Mouse (Mus musculus): ENCODE measurements around the gene Plxdc1. TPM values are rescaled to one million over a fixed set of nuclear protein-coding genes. Genes with fewer than 3 reads are reported as not detected.

The Plxdc1 gene
- polyA plus RNA-seq, 1 experiment from 2014 or later = 1.7 TPM

GRCm38 (mm10) chr11:98026570-98027296 is 40.5 kb upstream of the Plxdc1 start, which contains the start of gene Rpl19:
Gene Rpl19 (plus strand): TSS chr11:98026710.
- WGBS = under 1% methylated on average over 69 of the region's 69 CpGs
- no peaks in the 10 kb centered on the region for H3K27me3 ChIP-seq (ENCODE audit: control insufficient read depth, insufficient read depth, low read length)
- peak within 1 kb of the TSS; percentile 100 for H3K4me3 ChIP-seq (ENCODE audit: low read length)
- H3K4me2 ChIP-seq (replicated peaks; ENCODE audit: low read depth, low read length) = peak within 1 kb of the TSS; percentile 72
- H3K27ac ChIP-seq (ENCODE audit: low read depth, low read length) = peak within 1 kb of the TSS; percentile 74
- peak within 1 kb of the TSS; percentile 100 for H3K9ac ChIP-seq (ENCODE audit: low read depth, low read length)
- peaks cover 35% of the 10 kb centered on the region for H3K36me3 ChIP-seq (ENCODE audit: control insufficient read depth, insufficient read depth, low read length)
- ATAC-seq (ENCODE audit: low FRiP score, low TSS enrichment) = peak; percentile 70
- H3K9me3 ChIP-seq (ENCODE audit: control insufficient read depth, low read length) = no peaks in the 10 kb centered on the region
- H3K4me1 ChIP-seq (ENCODE audit: control insufficient read depth, insufficient read depth, low read length) = peaks cover 12% of the 10 kb centered on the region

- Histone ChIP-seq H3K36me3 (ENCODE audit: control insufficient read depth, insufficient read depth, low read length) (peaks cover 33% of the 10 kb centered on the region), H3K9ac (ENCODE audit: low read depth, low read length) (peak overlapping the region; percentile 100), H3K4me3 (ENCODE audit: low read length) (peak overlapping the region; percentile 100), H3K27ac (ENCODE audit: low read depth, low read length) (peak overlapping the region; percentile 74), H3K4me2 (replicated peaks; ENCODE audit: low read depth, low read length) (peak overlapping the region; percentile 72), H3K9me3 (ENCODE audit: control insufficient read depth, low read length) (no peaks in the 10 kb centered on the region), H3K4me1 (ENCODE audit: control insufficient read depth, insufficient read depth, low read length) (peaks cover 17% of the 10 kb centered on the region), H3K27me3 (ENCODE audit: control insufficient read depth, insufficient read depth, low read length) (no peaks in the 10 kb centered on the region)
- no peak for ATAC-seq (ENCODE audit: low FRiP score, low TSS enrichment)
- WGBS = 5% methylated on average over 15 of the region's 15 CpGs
These were observed 40.0 kb upstream of the Plxdc1 start for GRCm38 (mm10) chr11:98026248-98026569.

- peaks cover 16% of the 10 kb centered on the region for H3K36me3 ChIP-seq (ENCODE audit: control insufficient read depth, insufficient read depth, low read length)
- H3K4me1 ChIP-seq (ENCODE audit: control insufficient read depth, insufficient read depth, low read length) = peaks cover 34% of the 10 kb centered on the region
- ATAC-seq (ENCODE audit: low FRiP score, low TSS enrichment) = no peak
- WGBS = 78% methylated on average over 3 of the region's 3 CpGs
- no peaks in the 10 kb centered on the region for H3K9me3 ChIP-seq (ENCODE audit: control insufficient read depth, low read length)
- no peak overlapping the region for H3K27ac ChIP-seq (ENCODE audit: low read depth, low read length)
- no peak overlapping the region for H3K4me2 ChIP-seq (replicated peaks; ENCODE audit: low read depth, low read length)
- H3K9ac ChIP-seq (ENCODE audit: low read depth, low read length) = no peak overlapping the region
- no peaks in the 10 kb centered on the region for H3K27me3 ChIP-seq (ENCODE audit: control insufficient read depth, insufficient read depth, low read length)
- no peak overlapping the region for H3K4me3 ChIP-seq (ENCODE audit: low read length)
These were observed 38.3 kb upstream of the Plxdc1 start for GRCm38 (mm10) chr11:98024516-98024915.

DNA sequence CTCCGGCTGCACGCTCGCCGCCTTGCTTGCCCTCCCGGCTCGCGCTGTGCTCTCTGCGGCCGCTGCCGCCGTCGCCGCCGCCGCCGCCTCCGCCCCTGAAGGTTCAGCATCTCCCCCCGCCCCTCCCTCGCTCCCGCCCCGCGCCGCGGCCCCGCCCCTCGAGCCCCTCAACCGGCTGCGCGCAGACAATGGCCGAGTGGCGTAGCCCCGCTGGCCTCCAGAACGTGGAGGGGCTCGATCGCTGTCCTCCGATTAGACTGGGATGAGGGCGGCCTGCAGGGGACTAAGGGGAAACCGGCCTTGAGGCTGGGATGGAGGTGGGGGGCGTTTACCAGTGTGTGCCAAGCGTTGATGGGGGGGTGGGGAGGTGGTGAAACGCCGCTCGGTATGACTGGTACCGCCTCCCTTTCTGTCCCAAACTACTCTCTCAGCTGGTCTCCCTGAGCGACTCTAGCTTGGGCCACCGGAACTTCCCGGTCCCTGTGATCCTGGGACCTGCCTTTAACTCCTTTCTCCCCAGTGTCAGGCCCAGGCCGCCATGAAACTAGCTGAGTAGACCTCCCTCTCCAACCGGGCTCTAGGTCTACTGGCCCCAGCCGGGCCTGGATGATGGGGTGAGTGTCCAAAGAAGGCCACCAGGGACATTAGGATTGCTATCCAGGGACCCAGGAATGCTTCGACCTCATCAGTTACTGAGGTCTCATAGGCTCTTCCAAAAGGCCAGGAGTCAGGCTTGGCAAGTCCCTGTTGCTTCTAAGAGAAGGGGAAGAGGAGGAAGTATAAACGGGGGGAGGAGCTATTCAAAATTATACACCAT is 36.5 kb upstream of the Plxdc1 start, which contains the start of gene Cacnb1:
Gene Cacnb1 (minus strand): TSS at position 480 of the 817 bp plus-strand sequence.
- WGBS = under 1% methylated on average over 45 of the region's 52 CpGs
- Histone ChIP-seq H3K36me3 (ENCODE audit: control insufficient read depth, insufficient read depth, low read length) (no peaks in the 10 kb centered on the region; the same call in 1 of the 2 replicates), H3K27ac (ENCODE audit: low read depth, low read length) (peak within 1 kb of the TSS; percentile 95), H3K9me3 (ENCODE audit: control insufficient read depth, low read length) (no peaks in the 10 kb centered on the region), H3K27me3 (ENCODE audit: control insufficient read depth, insufficient read depth, low read length) (no peaks in the 10 kb centered on the region), H3K9ac (ENCODE audit: low read depth, low read length) (peak within 1 kb of the TSS; percentile 81), H3K4me1 (ENCODE audit: control insufficient read depth, insufficient read depth, low read length) (peaks cover 41% of the 10 kb centered on the region), H3K4me3 (ENCODE audit: low read length) (peak within 1 kb of the TSS; percentile 69), H3K4me2 (replicated peaks; ENCODE audit: low read depth, low read length) (peak within 1 kb of the TSS; percentile 71)
- ATAC-seq (ENCODE audit: low FRiP score, low TSS enrichment) = peak; percentile 47

DNA sequence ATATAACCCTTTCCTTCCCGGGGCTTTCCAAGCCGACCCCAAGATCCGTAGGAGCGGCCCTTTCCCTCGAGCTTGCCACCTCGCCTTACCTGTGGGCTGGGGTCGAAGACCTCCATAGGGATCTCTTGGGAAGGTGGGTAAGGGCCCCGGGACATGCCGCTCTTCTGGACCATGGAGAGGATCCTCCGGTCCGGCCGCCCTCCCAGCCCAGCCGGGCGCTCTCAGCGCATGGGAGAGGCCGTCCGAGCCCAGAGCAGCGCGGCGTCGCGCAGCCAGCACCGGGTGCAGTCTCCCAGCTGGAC is 36.0 kb upstream of the Plxdc1 start:
- Histone ChIP-seq H3K4me3 (ENCODE audit: low read length) (peak overlapping the region; percentile 69), H3K27ac (ENCODE audit: low read depth, low read length) (peak overlapping the region; percentile 95), H3K9ac (ENCODE audit: low read depth, low read length) (peak overlapping the region; percentile 81), H3K27me3 (ENCODE audit: control insufficient read depth, insufficient read depth, low read length) (no peaks in the 10 kb centered on the region), H3K36me3 (ENCODE audit: control insufficient read depth, insufficient read depth, low read length) (peaks cover 5% of the 10 kb centered on the region), H3K9me3 (ENCODE audit: control insufficient read depth, low read length) (no peaks in the 10 kb centered on the region), H3K4me2 (replicated peaks; ENCODE audit: low read depth, low read length) (peak overlapping the region; percentile 71), H3K4me1 (ENCODE audit: control insufficient read depth, insufficient read depth, low read length) (peaks cover 41% of the 10 kb centered on the region)
- WGBS = under 1% methylated on average over 22 of the region's 23 CpGs
- peak; percentile 40; the same call in 1 of the 2 replicates for ATAC-seq (ENCODE audit: low FRiP score, low TSS enrichment)

DNA sequence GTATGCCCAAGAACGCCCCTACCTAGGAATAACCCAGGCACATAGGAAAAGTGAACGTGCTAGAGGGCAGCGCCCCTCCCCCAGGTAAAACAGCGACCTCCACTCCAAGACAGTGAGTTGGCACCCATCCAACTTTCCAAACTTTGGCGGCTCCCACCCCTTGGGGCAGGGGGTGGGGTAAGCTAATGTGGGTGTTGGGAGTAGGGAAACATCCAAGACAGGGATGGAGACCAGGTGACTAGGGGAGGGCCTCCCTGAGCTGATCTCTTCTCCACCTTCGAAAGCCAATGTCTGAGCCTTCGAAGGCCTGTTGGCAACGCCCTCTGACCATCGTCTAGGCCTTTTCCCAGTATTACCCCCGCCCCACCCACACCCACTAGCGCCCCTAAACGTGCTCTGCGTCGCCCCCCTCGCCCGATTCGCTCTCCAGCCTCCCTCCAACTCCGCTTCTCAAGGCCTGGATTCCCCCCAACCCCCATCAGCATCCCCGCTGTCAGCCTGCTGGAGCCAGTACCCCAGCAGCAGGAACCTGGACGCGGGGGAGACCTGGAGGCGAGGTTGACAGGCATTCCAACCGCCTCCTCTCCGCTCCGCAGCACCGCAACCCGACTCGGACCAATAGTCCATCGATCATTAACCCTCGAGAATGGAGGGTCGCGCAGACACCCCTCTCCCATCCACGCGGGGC is 35.5 kb upstream of the Plxdc1 start:
- Histone ChIP-seq H3K4me1 (ENCODE audit: control insufficient read depth, insufficient read depth, low read length) (peaks cover 41% of the 10 kb centered on the region), H3K9me3 (ENCODE audit: control insufficient read depth, low read length) (no peaks in the 10 kb centered on the region), H3K9ac (ENCODE audit: low read depth, low read length) (peak overlapping the region; percentile 81), H3K27ac (ENCODE audit: low read depth, low read length) (peak overlapping the region; percentile 95), H3K4me2 (replicated peaks; ENCODE audit: low read depth, low read length) (peak overlapping the region; percentile 71), H3K27me3 (ENCODE audit: control insufficient read depth, insufficient read depth, low read length) (no peaks in the 10 kb centered on the region), H3K4me3 (ENCODE audit: low read length) (peak overlapping the region; percentile 69), H3K36me3 (ENCODE audit: control insufficient read depth, insufficient read depth, low read length) (peaks cover 8% of the 10 kb centered on the region)
- WGBS = 3% methylated on average over 33 of the region's 34 CpGs
- peak; percentile 33 for ATAC-seq (ENCODE audit: low FRiP score, low TSS enrichment)

GRCm38 (mm10) chr11:98021118-98021517 is 34.9 kb upstream of the Plxdc1 start:
- Histone ChIP-seq H3K9me3 (ENCODE audit: control insufficient read depth, low read length) (no peaks in the 10 kb centered on the region), H3K27ac (ENCODE audit: low read depth, low read length) (no peak overlapping the region; the same call in 1 of the 2 replicates), H3K4me2 (replicated peaks; ENCODE audit: low read depth, low read length) (peak overlapping the region; percentile 71), H3K4me1 (ENCODE audit: control insufficient read depth, insufficient read depth, low read length) (peaks cover 41% of the 10 kb centered on the region), H3K27me3 (ENCODE audit: control insufficient read depth, insufficient read depth, low read length) (no peaks in the 10 kb centered on the region), H3K9ac (ENCODE audit: low read depth, low read length) (peak overlapping the region; percentile 81; the same call in 1 of the 2 replicates), H3K4me3 (ENCODE audit: low read length) (peak overlapping the region; percentile 69), H3K36me3 (ENCODE audit: control insufficient read depth, insufficient read depth, low read length) (peaks cover 13% of the 10 kb centered on the region)
- WGBS = 43% methylated on average over 2 of the region's 2 CpGs
- no peak for ATAC-seq (ENCODE audit: low FRiP score, low TSS enrichment)

- Histone ChIP-seq H3K9ac (ENCODE audit: low read depth, low read length) (peak overlapping the region; percentile 23; the same call in 1 of the 2 replicates), H3K36me3 (ENCODE audit: control insufficient read depth, insufficient read depth, low read length) (peaks cover 16% of the 10 kb centered on the region), H3K4me3 (ENCODE audit: low read length) (peak overlapping the region; percentile 69; the same call in 1 of the 2 replicates), H3K4me2 (replicated peaks; ENCODE audit: low read depth, low read length) (peak overlapping the region; percentile 15; the same call in 1 of the 2 replicates), H3K27ac (ENCODE audit: low read depth, low read length) (0 out of 2 replicates have a peak overlapping the region, but pooled peaks have one; percentile 11), H3K4me1 (ENCODE audit: control insufficient read depth, insufficient read depth, low read length) (peaks cover 37% of the 10 kb centered on the region), H3K27me3 (ENCODE audit: control insufficient read depth, insufficient read depth, low read length) (no peaks in the 10 kb centered on the region), H3K9me3 (ENCODE audit: control insufficient read depth, low read length) (no peaks in the 10 kb centered on the region)
- no peak for ATAC-seq (ENCODE audit: low FRiP score, low TSS enrichment)
- WGBS = 53% methylated on average over 1 of the region's 1 CpGs
These were observed 34.5 kb upstream of the Plxdc1 start for GRCm38 (mm10) chr11:98020710-98021109.

All from kidney, embryonic 14.5 days (tissue).